Mouse (Mus musculus) lung, postnatal 0 days (tissue): ENCODE measurements around the gene Pld5.

Source experiments
- CTCF ChIP-seq: IDR thresholded peaks from 2 replicates; pipeline ENCODE4 v1.5.1; 2016; ENCODE audit warnings: antibody characterized with exemption, mild to moderate bottlenecking
- EP300 ChIP-seq: IDR thresholded peaks from 2 replicates; pipeline ENCODE4 v1.6.1; 2016; ENCODE audit warnings: antibody characterized with exemption, mild to moderate bottlenecking, control low read depth

- TF ChIP-seq CTCF = no peak
- TF ChIP-seq EP300 = no peak
Measured at GRCm38 (mm10) chr1:176194727-176195126, 80.4 kb downstream of the Pld5 start.
